Mouse (Mus musculus) cortical plate, adult 2 months (tissue): ENCODE data around the gene Mri1.

ENCODE experiments used
- CTCF ChIP-seq: fragments of 200-500 bp; IDR thresholded peaks from 2 replicates; pipeline ENCODE4 v1.5.1; 2011; ENCODE audit warnings: mild to moderate bottlenecking, control low read depth, low read length; ENCODE audit not compliant: insufficient read depth; ENCODE audit errors: extremely low read depth
- POLR2A ChIP-seq: fragments of 200-500 bp; IDR thresholded peaks from 2 replicates; pipeline ENCODE4 v1.6.1; 2011; ENCODE audit warnings: mild to moderate bottlenecking, low read length, control low read depth; ENCODE audit not compliant: insufficient read depth; ENCODE audit errors: extremely low read depth

DNA sequence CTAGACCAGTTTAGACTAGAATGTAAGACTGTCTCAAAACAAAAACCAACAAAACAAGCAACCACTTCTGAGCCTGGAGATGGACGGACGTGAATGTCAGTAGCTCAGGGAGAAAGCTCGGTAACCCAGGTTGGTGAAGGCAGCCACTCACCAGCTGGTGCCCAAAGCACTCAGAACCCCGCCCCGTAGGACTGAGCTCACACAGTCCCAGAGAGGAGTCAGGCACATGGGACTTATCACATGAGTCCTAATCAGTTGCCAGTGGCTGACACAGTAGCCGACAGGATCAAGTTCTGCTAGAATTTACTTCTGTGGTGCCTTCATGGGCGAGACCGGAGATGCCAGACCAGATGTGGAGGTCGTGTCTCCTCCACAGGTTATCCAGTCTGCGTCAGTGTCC is 23.7 kb upstream of the Mri1 start:
- TF ChIP-seq CTCF (no peak), POLR2A (no peak)
